Mouse (Mus musculus) cerebellum, adult 11 months (tissue): ENCODE results near the gene Sh2d3c.

Experiments
- DNase-seq: peaks from one replicate; pipeline ENCODE4 v3.0.0; 2022

Gene Sh2d3c

DNA sequence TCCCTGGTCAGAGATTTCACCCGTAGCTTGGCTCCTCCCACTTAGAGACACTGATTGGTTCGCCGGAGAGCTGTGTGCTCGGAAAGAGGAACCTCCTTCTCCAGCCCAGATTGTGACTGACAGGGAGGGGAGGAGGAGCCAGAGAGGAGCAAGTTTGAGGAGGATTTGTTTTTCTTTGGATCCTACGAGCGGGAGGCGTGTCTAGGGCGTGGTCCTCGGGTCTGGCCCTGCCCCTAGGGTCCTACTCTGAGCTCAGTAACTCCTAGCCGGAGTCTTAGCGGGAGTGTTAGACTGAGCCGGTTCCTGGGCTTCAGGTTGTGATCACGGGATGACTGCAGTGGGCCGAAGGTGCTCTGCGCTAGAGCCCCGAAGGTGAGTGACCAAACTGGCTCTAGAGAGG lies 6.6 kb downstream of the Sh2d3c start:
- DNase-seq: peak; percentile 83

DNA sequence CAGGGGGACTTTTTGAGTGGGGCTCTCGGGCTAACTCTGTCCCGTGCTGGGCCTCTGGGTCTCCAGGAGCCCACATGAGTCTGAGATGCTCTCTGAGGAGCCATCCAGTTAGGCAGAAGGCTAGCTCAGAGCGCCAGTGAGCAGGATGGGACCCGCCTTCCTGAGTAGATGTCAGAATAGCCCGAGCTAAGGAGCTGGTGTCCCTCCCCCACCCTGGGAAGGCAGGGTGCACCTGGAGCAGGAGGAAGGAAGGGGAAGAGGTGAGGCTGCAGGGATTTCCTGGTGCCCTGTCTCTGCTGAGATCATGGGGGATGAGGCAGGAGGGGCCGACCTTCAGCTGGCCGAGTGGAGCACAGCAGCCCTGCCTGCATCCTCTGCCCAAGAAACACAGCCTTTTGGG lies 7.6 kb downstream of the Sh2d3c start:
- no peak for DNase-seq

DNA sequence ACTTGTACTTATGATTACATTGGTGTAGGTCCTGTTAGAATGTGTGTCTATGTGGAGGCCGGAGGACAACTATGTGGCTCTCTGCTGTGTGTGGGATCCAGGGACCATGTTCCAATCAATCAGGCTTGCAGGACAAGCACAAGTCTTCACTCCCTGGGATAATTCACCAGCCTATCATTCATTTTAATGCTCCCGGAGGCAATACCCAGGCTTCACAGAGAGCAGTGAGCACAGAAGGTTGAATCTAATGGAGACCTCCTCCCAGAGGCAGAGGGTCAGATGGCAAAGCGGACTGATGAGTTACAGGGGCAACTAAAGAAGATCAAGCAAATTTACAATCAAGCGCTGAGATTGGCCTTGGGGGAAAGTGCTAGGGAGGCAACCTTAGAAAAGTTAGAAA lies 8.7 kb downstream of the Sh2d3c start:
- DNase-seq: no peak

GRCm38 (mm10) chr2:32730854-32731253 lies 10.0 kb downstream of the Sh2d3c start:
- no peak for DNase-seq

GRCm38 (mm10) chr2:32731911-32732310 lies 11.1 kb downstream of the Sh2d3c start:
- DNase-seq: no peak

GRCm38 (mm10) chr2:32732695-32733094 lies 11.8 kb downstream of the Sh2d3c start:
- no peak for DNase-seq

GRCm38 (mm10) chr2:32734480-32734879 lies 13.6 kb downstream of the Sh2d3c start:
- DNase-seq: no peak

DNA sequence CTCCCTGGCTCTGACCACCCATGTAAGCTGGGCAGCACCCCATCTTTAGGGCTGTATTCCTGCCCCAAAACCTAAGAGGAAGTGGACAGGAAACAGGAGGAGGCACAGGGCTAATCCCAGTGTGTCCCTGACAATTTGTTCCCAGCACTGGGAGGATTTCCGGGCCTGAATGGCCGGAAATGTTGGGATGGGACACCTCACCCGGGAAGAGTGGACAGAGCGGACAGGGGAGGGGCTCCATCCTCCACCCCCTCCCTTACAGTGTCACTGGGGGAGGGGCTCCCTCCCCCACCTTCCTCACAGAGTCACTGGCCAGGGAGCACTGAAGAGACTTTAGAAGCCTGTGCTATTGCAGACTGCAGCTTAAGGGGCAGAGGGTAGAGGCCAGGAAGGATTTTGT lies 14.1 kb downstream of the Sh2d3c start:
- DNase-seq: no peak

- DNase-seq: no peak
Observed at GRCm38 (mm10) chr2:32736306-32736829, 15.5 kb downstream of the Sh2d3c start.

GRCm38 (mm10) chr2:32737008-32737407 lies 16.2 kb downstream of the Sh2d3c start:
- no peak for DNase-seq

- DNase-seq: no peak
Observed at GRCm38 (mm10) chr2:32739311-32739710, 18.5 kb downstream of the Sh2d3c start.

- no peak for DNase-seq
Observed at GRCm38 (mm10) chr2:32740916-32741272, 20.0 kb downstream of the Sh2d3c start, which contains the start of gene 6330409D20Rik. Gene 6330409D20Rik, minus strand, starts transcription at chr2:32741016.

GRCm38 (mm10) chr2:32741273-32742172 lies 20.7 kb downstream of the Sh2d3c start:
- DNase-seq: peak; percentile 72

GRCm38 (mm10) chr2:32742173-32742531 lies 21.3 kb downstream of the Sh2d3c start:
- DNase-seq: peak; percentile 89

DNA sequence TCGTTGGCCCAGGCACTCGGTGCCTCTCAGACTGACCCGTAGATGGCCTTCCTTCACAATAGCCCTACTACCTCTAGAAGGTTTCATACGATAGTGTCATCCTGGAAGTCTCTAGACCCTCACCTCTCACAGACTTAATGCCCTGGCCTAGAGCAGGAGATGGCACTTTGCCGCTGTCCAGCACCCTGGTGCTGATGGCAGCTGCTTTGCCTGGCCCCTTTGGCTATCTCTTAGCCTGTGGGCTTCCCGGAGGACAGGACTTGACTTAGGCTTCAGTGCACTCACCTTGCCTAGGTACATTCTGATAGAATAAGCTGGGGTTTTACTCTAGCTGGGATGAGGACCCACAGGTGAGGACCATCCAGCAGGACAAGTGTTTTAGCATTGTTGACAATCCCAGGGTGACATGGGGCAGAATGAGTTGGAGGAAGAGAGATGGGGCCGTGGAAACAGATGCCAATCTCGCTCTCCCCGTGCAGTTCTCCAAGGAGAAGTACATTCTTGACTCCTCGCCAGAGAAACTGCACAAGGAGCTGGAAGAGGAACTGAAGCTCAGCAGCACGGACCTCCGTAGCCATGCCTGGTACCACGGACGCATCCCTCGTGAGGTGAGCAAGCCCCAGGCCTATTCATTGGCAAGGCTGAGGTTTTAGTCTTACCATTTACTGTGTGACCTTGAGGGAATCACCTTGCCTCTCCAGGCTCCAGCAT lies 23.6 kb downstream of the Sh2d3c start:
- DNase-seq: no peak

DNA sequence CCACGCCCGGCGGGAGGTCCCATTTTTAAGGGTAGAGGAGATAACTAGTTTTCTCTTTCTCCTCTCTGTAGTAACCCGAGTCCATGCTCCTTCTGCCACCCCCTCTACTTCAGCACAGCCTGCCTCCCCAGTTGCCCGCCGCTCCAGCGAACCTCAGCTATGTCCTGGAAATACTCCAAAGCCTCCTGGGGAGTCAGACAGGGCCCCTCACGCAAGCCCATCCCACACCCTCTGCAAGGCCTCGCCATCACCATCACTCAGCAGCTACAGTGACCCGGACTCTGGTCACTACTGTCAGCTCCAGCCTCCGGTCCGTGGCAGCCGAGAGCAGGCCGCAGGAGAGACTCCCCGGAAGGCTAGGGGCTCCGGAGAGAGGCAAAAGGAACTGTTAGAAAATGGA lies 28.2 kb downstream of the Sh2d3c start:
- no peak for DNase-seq

DNA sequence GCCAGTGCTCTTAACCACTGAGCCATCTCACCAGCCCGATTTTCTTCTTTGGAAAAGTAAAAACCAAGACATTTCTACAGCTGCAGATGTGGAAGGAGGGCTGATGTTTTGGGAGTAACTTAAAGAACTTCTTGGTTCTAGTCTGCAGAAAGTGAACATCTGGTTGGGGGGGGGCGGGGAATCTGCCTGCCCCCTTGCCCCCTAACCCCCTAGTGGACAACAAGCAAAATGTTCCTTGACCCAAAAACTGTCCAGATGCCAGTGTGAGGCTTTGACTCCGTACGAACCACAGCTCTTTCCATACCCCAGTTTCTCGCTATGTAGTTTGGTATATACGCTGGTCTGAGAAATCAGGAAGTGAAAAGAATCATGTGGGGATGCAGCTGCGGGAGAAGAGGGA lies 29.3 kb downstream of the Sh2d3c start:
- DNase-seq: no peak

DNA sequence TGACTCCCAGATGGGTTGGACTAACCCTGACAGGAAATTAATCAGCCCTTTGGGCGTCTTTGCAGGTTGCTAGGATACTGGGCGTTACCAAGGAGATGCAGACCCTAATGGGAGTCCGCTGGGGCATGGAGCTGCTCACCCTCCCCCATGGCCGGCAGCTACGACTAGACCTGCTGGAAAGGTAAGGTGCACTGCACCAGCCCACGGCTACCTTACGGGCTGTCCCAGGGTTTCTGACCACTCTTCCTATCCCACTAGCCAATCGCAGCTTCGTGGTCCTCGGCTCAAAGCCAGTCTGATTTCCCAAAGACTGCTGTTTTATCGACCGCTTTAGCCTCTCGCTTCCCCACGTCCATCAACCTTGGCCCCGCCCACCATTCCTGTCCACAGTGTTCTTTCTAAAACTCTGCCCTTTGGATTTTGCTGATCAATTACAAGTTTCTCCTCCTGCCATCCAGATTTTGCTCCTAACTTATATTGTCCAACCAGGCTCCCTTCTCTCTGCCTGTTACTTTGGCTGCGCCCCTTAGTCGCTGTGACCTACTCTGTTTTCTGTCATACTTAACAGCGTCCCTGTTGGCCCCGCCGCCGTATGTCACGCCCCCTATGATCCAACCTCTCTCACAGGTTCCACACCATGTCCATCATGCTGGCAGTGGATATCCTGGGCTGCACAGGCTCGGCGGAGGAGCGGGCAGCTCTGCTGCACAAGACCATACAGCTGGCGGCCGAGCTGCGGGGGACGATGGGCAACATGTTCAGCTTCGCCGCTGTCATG lies 30.2 kb downstream of the Sh2d3c start:
- no peak for DNase-seq

DNA sequence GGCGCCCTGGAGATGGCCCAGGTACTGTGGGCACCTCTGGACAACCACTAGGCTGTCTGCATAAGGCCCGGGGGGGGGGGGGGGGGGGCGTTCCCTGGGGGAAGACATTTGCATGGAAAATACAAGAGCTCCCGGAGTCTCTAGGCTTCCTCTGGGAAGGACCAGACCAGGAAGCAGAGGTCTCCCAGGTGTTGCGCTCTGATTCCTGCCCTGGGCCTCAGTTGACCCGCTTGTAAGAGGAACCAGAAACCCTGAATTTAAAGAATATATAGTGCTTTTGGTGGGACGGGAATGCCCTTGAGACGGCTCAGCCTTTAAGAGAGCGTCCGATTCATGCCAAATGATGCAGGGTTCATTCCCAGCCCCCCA lies 30.8 kb downstream of the Sh2d3c start:
- DNase-seq: no peak

DNA sequence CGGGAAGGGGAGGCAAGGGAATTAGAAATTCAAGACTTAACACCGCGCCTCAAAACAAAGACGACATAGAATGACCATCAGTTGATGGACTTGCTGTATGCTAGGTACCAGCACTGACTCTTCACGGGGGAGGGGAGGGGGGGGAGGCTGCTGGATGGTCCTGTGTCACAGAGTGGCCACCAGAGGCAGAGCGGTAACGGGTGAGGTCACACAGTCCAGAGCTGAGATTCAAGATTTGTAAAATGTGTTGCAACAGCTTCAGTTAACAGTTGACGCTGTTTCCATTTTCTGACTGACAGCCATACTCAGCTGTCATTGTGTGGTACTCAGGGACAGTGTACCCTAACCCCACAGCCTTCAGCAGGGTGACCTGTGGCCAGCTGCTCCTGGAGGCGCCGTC lies 31.3 kb downstream of the Sh2d3c start:
- no peak for DNase-seq

- DNase-seq: no peak
Observed at GRCm38 (mm10) chr2:32756674-32757055, 35.8 kb downstream of the Sh2d3c start.

GRCm38 (mm10) chr2:32757056-32757845 lies 36.4 kb downstream of the Sh2d3c start, which contains the start of gene Tor2a:
Gene Tor2a, plus strand, starts transcription at chr2:32757234.
- DNase-seq: peak; percentile 94
